Mouse (Mus musculus): ENCODE data around the gene Sdk2.

Sdk2 gene

GRCm38 (mm10) chr11:113927826-113928225 is 139.0 kb downstream of the Sdk2 start:
- DNase-seq: no peak

GRCm38 (mm10) chr11:113927231-113927630 is 139.6 kb downstream of the Sdk2 start:
- no peak for DNase-seq

GRCm38 (mm10) chr11:113923137-113923536 is 143.7 kb downstream of the Sdk2 start:
- DNase-seq: peak; percentile 55 to 78

GRCm38 (mm10) chr11:113903131-113903860 is 163.6 kb downstream of the Sdk2 start:
- DNase-seq: peak; percentile 59 to 76

GRCm38 (mm10) chr11:113901906-113902305 is 164.9 kb downstream of the Sdk2 start:
- peak; percentile 38 to 62 for DNase-seq

GRCm38 (mm10) chr11:113898671-113899070 is 168.2 kb downstream of the Sdk2 start:
- no peak for DNase-seq

- DNase-seq: no peak
These were observed 170.8 kb downstream of the Sdk2 start for GRCm38 (mm10) chr11:113896006-113896405.

- no peak for DNase-seq
These were observed 173.9 kb downstream of the Sdk2 start for GRCm38 (mm10) chr11:113892924-113893323.

- DNase-seq: no peak
These were observed 174.8 kb downstream of the Sdk2 start for GRCm38 (mm10) chr11:113892067-113892466.

GRCm38 (mm10) chr11:113888156-113888750 is 178.6 kb downstream of the Sdk2 start:
- no peak for DNase-seq

GRCm38 (mm10) chr11:113886299-113886698 is 180.5 kb downstream of the Sdk2 start:
- no peak for DNase-seq

GRCm38 (mm10) chr11:113884962-113885361 is 181.9 kb downstream of the Sdk2 start:
- DNase-seq: no peak

GRCm38 (mm10) chr11:113883031-113883430 is 183.8 kb downstream of the Sdk2 start:
- no peak for DNase-seq

- no peak for DNase-seq
These were observed 185.0 kb downstream of the Sdk2 start for GRCm38 (mm10) chr11:113881864-113882263.

- DNase-seq: no peak
These were observed 199.8 kb downstream of the Sdk2 start for GRCm38 (mm10) chr11:113867066-113867465.

GRCm38 (mm10) chr11:113865627-113866026 is 201.2 kb downstream of the Sdk2 start:
- peak; percentile 85 to 91 for DNase-seq

GRCm38 (mm10) chr11:113863408-113863807 is 203.4 kb downstream of the Sdk2 start:
- peak in 1 of 2 experiments; percentile 28 for DNase-seq

GRCm38 (mm10) chr11:113855661-113856060 is 211.2 kb downstream of the Sdk2 start:
- DNase-seq: peak; percentile 17 to 40

GRCm38 (mm10) chr11:113851750-113852149 is 215.1 kb downstream of the Sdk2 start:
- no peak for DNase-seq

GRCm38 (mm10) chr11:113849322-113849721 is 217.5 kb downstream of the Sdk2 start:
- DNase-seq: no peak

GRCm38 (mm10) chr11:113843920-113844319 is 222.9 kb downstream of the Sdk2 start:
- DNase-seq: no peak

- no peak for DNase-seq
These were observed 224.0 kb downstream of the Sdk2 start for GRCm38 (mm10) chr11:113842879-113843278.

GRCm38 (mm10) chr11:113831608-113832007 is 235.2 kb downstream of the Sdk2 start:
- no peak for DNase-seq

- no peak for DNase-seq
These were observed 238.7 kb downstream of the Sdk2 start for GRCm38 (mm10) chr11:113828081-113828554.

All from cerebellum, postnatal 25 days (tissue).